Mouse (Mus musculus): ENCODE results near the gene Lypd6b. TPM values are rescaled to one million over a fixed set of nuclear protein-coding genes. Genes with fewer than 3 reads are reported as not detected.

The Lypd6b gene
- polyA plus RNA-seq, 2 experiments from 2014 or later = 0.47 TPM; not detected in 1

DNA sequence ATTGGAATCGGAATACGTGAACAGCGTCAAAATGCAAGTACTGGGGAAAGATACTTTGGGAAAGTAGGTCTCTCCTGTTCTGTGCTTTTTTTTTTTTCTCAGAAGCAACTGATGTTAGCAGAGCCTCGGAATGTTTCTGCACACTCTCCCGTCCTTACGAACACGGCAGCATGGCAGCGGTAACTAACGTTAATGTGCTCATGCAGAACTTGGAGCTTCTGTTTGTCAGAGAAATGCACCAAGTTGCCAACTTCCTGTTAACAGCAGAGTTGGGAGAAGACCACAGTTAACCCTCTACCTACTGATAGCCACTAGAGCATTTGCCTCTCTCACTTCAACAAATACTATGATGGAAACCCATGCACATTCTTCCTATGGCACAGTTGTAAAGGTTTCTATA lies 93.0 kb downstream of the Lypd6b start:
- no peak for ATAC-seq

- no peak for ATAC-seq
These were observed 93.5 kb downstream of the Lypd6b start for GRCm38 (mm10) chr2:49881002-49881401.

DNA sequence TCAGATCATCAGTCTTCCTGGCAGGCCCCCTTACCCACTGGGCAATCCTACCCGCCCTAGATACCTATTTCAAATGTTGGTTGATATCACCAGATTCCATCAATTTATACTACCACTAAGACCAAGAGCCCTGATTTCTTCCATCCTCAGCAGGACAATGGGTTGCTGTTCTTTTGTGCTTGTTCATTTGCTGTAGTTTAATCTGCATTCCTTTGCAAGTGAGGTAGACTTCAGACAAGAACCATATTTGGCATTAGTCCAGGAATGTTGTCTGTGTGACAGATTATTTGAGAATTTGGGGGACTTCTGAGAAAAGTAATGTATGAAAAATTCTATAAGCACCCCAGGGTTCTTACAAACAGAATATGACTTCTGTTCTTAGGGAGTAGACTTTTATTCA lies 95.0 kb downstream of the Lypd6b start:
- ATAC-seq = no peak

GRCm38 (mm10) chr2:49883990-49884389 lies 96.5 kb downstream of the Lypd6b start:
- ATAC-seq = no peak

DNA sequence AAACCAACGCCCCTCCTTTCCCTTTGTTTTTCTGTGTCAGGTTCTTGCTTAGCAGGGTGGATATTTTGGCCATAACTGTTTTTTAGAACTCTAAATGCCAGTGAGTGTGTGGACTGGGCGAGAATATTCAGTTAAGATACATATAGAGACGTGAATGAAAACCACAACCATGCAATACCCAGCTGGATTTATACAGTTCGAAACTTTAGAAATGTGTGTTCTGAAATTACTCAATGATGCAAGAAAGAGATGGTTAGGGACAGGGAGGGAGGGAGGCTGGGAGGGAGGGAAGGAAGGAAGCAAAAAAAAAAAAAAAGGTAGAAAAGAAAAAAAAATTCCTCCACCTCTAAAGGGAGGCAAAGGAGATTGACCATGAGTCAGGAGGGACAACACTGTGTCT lies 98.7 kb downstream of the Lypd6b start:
- ATAC-seq = no peak

DNA sequence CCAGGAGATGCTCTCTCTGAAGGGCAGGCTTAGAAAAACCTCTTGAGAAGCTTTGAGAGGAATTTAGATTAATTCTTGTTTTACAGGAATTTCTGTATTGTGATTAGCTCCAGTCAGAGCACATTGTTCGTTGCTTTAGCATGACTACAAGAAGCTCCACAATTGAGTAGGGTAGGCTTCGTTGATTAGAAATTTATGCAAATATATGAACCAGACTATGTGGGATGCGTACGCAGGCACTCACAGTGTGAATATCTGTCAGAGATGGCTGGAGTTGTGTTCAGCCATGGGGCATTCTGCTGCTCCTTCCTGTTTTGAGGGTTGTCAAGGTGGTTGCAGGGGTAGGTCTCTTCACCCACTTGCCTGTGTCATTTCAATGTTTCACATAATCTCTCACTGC lies 100.9 kb downstream of the Lypd6b start:
- no peak for ATAC-seq

- no peak for ATAC-seq
These were observed 103.2 kb downstream of the Lypd6b start for GRCm38 (mm10) chr2:49890727-49891126.

DNA sequence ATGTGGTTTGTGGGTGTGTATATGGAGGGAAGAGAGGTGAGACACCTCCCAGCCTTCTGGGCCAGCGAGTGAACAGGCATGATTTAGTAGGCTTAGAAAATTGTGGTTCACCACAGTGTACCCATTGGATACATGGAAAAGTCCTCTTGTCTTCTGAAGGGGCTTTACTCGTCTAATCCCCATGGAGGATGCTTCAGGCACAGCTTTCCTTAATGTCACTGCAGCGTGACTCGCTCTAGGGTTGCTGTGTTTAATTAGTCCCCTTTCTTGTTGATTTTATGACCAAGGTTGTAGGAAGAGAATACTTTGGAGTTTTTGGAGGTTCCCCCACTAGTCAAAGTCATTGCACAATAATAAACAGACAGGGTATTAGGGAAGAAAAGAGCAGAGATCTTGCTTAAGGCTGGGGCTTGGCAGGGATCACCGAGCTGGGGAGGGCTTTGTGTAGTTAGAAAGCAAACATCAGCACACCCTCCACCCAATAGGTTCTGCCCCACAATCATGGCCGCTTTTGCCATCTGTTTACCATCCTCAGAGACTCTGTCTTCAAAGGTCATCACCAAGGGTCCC lies 122.4 kb downstream of the Lypd6b start:
- ATAC-seq = no peak

GRCm38 (mm10) chr2:49911296-49912034 lies 124.0 kb downstream of the Lypd6b start:
- ATAC-seq = no peak

- no peak for ATAC-seq
These were observed 124.9 kb downstream of the Lypd6b start for GRCm38 (mm10) chr2:49912261-49912895.

GRCm38 (mm10) chr2:49917489-49917888 lies 130.0 kb downstream of the Lypd6b start:
- no peak for ATAC-seq

DNA sequence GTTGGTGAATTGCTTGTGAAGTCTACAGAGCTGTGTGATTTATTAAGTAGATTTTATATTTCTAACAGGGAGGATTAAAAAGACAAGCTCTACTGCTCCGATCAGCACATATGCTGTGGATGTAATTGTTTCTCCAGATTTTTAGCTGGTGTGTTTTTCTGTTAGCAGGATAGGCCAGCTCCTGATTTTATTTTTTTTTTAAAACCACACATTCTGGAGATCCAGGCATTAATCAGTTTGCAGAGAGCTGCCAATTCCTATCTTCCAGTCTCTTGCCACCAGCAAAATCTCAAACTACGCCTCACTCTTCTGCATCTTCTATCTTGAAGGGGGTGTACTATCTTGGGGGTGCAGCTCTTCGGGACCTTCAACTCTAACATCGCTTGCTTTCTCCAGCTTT lies 130.6 kb downstream of the Lypd6b start:
- ATAC-seq = no peak

DNA sequence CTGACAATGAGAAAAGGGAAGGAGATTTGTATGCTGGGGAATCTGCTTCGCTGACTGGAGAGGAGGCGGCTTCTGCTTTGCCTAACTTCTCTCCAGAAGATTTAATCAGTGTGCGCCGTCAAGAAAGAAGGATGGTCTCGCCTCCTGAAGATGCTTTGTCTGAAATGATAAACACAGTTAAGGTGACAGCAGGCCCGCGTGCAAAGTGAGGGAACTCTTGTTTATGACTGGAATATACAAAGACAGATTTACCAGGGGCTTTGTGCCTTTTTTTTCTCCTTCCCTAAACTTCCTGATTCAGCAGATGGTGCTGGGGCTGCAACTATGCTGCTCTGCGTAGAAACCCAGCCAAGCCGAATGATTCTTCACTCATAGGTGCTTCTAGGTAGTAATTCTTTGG lies 131.2 kb downstream of the Lypd6b start:
- no peak for ATAC-seq

DNA sequence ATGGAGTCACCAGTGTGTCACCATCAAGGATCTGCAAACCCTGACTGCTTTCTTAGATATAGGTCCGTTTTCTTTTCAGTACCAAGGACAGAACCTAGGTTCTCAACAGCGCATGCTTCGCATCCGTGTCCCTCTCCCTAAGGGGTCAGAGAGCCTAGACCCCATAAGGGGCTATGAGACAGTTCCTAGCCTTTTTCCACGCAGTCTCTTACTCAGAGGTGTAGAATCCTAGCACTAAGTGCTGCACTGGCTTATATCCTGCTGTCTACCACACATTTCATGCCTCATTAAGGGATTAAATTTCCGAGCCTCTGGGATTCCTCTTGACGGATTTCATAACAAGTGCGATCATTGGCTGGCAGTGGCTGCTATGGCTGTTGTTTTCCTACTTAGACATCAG lies 134.5 kb downstream of the Lypd6b start:
- no peak for ATAC-seq

- ATAC-seq = no peak
These were observed 135.3 kb downstream of the Lypd6b start for GRCm38 (mm10) chr2:49922810-49923209.

- no peak for ATAC-seq
These were observed 138.7 kb downstream of the Lypd6b start for GRCm38 (mm10) chr2:49926186-49926585.

- no peak for ATAC-seq
These were observed 139.9 kb downstream of the Lypd6b start for GRCm38 (mm10) chr2:49927362-49927761.

GRCm38 (mm10) chr2:49929931-49930330 lies 142.4 kb downstream of the Lypd6b start:
- ATAC-seq = no peak

- ATAC-seq = no peak
These were observed 150.1 kb downstream of the Lypd6b start for GRCm38 (mm10) chr2:49937621-49938020.

- no peak for ATAC-seq
These were observed 150.8 kb downstream of the Lypd6b start for GRCm38 (mm10) chr2:49938246-49938645.

- ATAC-seq = no peak
These were observed 152.9 kb downstream of the Lypd6b start for GRCm38 (mm10) chr2:49940372-49940771.

- no peak for ATAC-seq
These were observed 154.6 kb downstream of the Lypd6b start for GRCm38 (mm10) chr2:49942100-49942499.

DNA sequence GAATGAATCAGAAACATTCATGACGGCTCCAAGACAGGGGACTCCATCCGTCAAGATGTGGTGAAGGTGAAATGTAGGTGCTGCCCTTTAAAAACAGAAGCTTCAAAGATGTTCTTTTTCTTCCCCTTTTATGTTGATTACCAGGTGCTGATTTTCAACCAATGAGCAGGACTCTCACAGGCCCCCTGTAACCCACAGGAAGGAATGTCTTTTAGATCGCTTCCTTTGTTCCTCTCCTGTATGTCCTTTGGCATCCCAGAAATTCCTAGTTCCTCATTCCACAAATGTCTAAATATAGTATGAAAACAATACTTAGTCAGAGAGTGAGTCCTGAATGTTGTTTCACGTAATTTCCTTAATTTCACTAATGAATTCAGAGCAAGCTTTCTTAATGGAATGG lies 164.2 kb downstream of the Lypd6b start:
- no peak for ATAC-seq

- ATAC-seq = no peak
These were observed 165.3 kb downstream of the Lypd6b start for GRCm38 (mm10) chr2:49952632-49953293.

Measured in activated CD4-positive, CD25-positive, alpha-beta regulatory T cell, adult 4 months (primary cell).